Mouse (Mus musculus): ENCODE measurements around the gene Tprkb. TPM values are rescaled to one million over a fixed set of nuclear protein-coding genes. Genes with fewer than 3 reads are reported as not detected.
A peak's percentile ranks its signal among the peaks of the same experiment; 100 is the strongest.
"Not testable (repeated sequence)": the region's sequence is repeated elsewhere in the genome, so short reads cannot be mapped to it uniquely, and the experiment has no call there.

The Tprkb gene
- polyA plus RNA-seq, 1 experiment from 2014 or later = 41.2 TPM

- H3K9me3 ChIP-seq = 0 out of 2 replicates have a peak, but pooled peaks cover 13% of the 10 kb centered on the region
- not testable (repeated sequence) for H3K9ac ChIP-seq; H3K4me3 ChIP-seq; H3K27ac ChIP-seq; H3K4me2 ChIP-seq (replicated peaks); ATAC-seq (ENCODE audit: low FRiP score, low read depth); H3K4me1 ChIP-seq; H3K36me3 ChIP-seq; H3K27me3 ChIP-seq (replicated peaks)
- 76% methylated on average over 25 of the region's 25 CpGs for WGBS
Measured at GRCm38 (mm10) chr6:85895061-85895648, 16.5 kb upstream of the Tprkb start.

- not testable (repeated sequence) for H3K4me2 ChIP-seq (replicated peaks); H3K27ac ChIP-seq; H3K36me3 ChIP-seq; H3K4me3 ChIP-seq; H3K9ac ChIP-seq; ATAC-seq (ENCODE audit: low FRiP score, low read depth); H3K9me3 ChIP-seq; H3K27me3 ChIP-seq (replicated peaks); H3K4me1 ChIP-seq
- WGBS = 82% methylated on average over 7 of the region's 8 CpGs
Measured at GRCm38 (mm10) chr6:85898596-85899475, 12.8 kb upstream of the Tprkb start.

- ATAC-seq (ENCODE audit: low FRiP score, low read depth) = no peak
- no peak overlapping the region for H3K27ac ChIP-seq
- no peak overlapping the region for H3K4me2 ChIP-seq (replicated peaks)
- H3K27me3 ChIP-seq (replicated peaks) = no peaks in the 10 kb centered on the region
- H3K9ac ChIP-seq = no peak overlapping the region
- H3K4me3 ChIP-seq = no peak overlapping the region
- no peaks in the 10 kb centered on the region for H3K36me3 ChIP-seq
- 98% methylated on average over 2 of the region's 2 CpGs for WGBS
- no peaks in the 10 kb centered on the region for H3K9me3 ChIP-seq
- no peaks in the 10 kb centered on the region for H3K4me1 ChIP-seq
Measured at GRCm38 (mm10) chr6:85902303-85902702, 9.4 kb upstream of the Tprkb start.

- not testable (repeated sequence) for H3K27me3 ChIP-seq (replicated peaks); H3K9me3 ChIP-seq; H3K9ac ChIP-seq; H3K27ac ChIP-seq; H3K4me1 ChIP-seq; H3K36me3 ChIP-seq
- 14% methylated on average over 20 of the region's 20 CpGs for WGBS
- H3K4me3 ChIP-seq = peak within 1 kb of the TSS; percentile 27; the same call in 1 of the 2 replicates
- peak; percentile 29; the same call in 1 of the 2 replicates for ATAC-seq (ENCODE audit: low FRiP score, low read depth)
- H3K4me2 ChIP-seq (replicated peaks) = peak within 1 kb of the TSS; percentile 49
Measured at GRCm38 (mm10) chr6:85904642-85905061, 7.0 kb upstream of the Tprkb start, which contains the start of gene Nat8f4. Gene Nat8f4, minus strand, starts transcription at chr6:85904884.

- not testable (repeated sequence) for H3K9ac ChIP-seq; ATAC-seq (ENCODE audit: low FRiP score, low read depth); H3K4me1 ChIP-seq; H3K4me2 ChIP-seq (replicated peaks); H3K9me3 ChIP-seq; H3K36me3 ChIP-seq; H3K27ac ChIP-seq; H3K4me3 ChIP-seq; H3K27me3 ChIP-seq (replicated peaks)
- WGBS = 82% methylated on average over 2 of the region's 2 CpGs
Measured at GRCm38 (mm10) chr6:85906911-85907351, 4.7 kb upstream of the Tprkb start.

- Histone ChIP-seq H3K27ac (no peak overlapping the region), H3K27me3 (replicated peaks) (no peaks in the 10 kb centered on the region), H3K4me1 (no peaks in the 10 kb centered on the region), H3K36me3 (no peaks in the 10 kb centered on the region), H3K4me2 (replicated peaks) (no peak overlapping the region), H3K9me3 (no peaks in the 10 kb centered on the region), H3K4me3 (no peak overlapping the region), H3K9ac (no peak overlapping the region)
- WGBS = 74% methylated on average over 3 of the region's 3 CpGs
- no peak for ATAC-seq (ENCODE audit: low FRiP score, low read depth)
Measured at GRCm38 (mm10) chr6:85908341-85908740, 3.3 kb upstream of the Tprkb start.

- Histone ChIP-seq H3K27ac (no peak overlapping the region), H3K36me3 (no peaks in the 10 kb centered on the region), H3K4me2 (replicated peaks) (no peak overlapping the region), H3K4me1 (peaks cover 3% of the 10 kb centered on the region), H3K4me3 (no peak overlapping the region), H3K9me3 (no peaks in the 10 kb centered on the region), H3K27me3 (replicated peaks) (no peaks in the 10 kb centered on the region), H3K9ac (no peak overlapping the region)
- no peak for ATAC-seq (ENCODE audit: low FRiP score, low read depth)
- 95% methylated on average over 1 of the region's 1 CpGs for WGBS
Measured at GRCm38 (mm10) chr6:85909704-85910103, 2.0 kb upstream of the Tprkb start.

GRCm38 (mm10) chr6:85915141-85915538, 3.5 kb downstream of the Tprkb start:
- no peaks in the 10 kb centered on the region for H3K9me3 ChIP-seq
- H3K4me2 ChIP-seq (replicated peaks) = peak overlapping the region; percentile 83
- H3K36me3 ChIP-seq = no peaks in the 10 kb centered on the region
- WGBS = 6% methylated on average over 11 of the region's 11 CpGs
- H3K27me3 ChIP-seq (replicated peaks) = no peaks in the 10 kb centered on the region
- peaks cover 12% of the 10 kb centered on the region for H3K4me1 ChIP-seq
- peak overlapping the region; percentile 70 for H3K9ac ChIP-seq
- peak overlapping the region; percentile 48 for H3K4me3 ChIP-seq
- ATAC-seq (ENCODE audit: low FRiP score, low read depth) = peak; percentile 34; the same call in 1 of the 2 replicates
- no peak overlapping the region for H3K27ac ChIP-seq

GRCm38 (mm10) chr6:85915539-85916513, 4.2 kb downstream of the Tprkb start, which contains the start of gene Nat8f1:
Gene Nat8f1, minus strand, starts transcription at chr6:85915687.
- Histone ChIP-seq H3K4me1 (peaks cover 12% of the 10 kb centered on the region), H3K4me2 (replicated peaks) (peak within 1 kb of the TSS; percentile 83), H3K27ac (peak within 1 kb of the TSS; percentile 29; the same call in 1 of the 2 replicates), H3K9ac (peak within 1 kb of the TSS; percentile 70), H3K4me3 (peak within 1 kb of the TSS; percentile 48)
- not testable (repeated sequence) for H3K9me3 ChIP-seq; H3K36me3 ChIP-seq; H3K27me3 ChIP-seq (replicated peaks)
- ATAC-seq (ENCODE audit: low FRiP score, low read depth) = peak; percentile 95
- under 1% methylated on average over 61 of the region's 61 CpGs for WGBS

GRCm38 (mm10) chr6:85916596-85916995, 4.9 kb downstream of the Tprkb start:
- Histone ChIP-seq H3K4me3 (peak overlapping the region; percentile 48), H3K4me1 (peaks cover 12% of the 10 kb centered on the region), H3K27ac (peak overlapping the region; percentile 29; the same call in 1 of the 2 replicates), H3K36me3 (no peaks in the 10 kb centered on the region), H3K4me2 (replicated peaks) (peak overlapping the region; percentile 83), H3K9ac (peak overlapping the region; percentile 70; the same call in 1 of the 2 replicates), H3K9me3 (no peaks in the 10 kb centered on the region), H3K27me3 (replicated peaks) (no peaks in the 10 kb centered on the region)
- ATAC-seq (ENCODE audit: low FRiP score, low read depth) = no peak
- WGBS = 84% methylated on average over 6 of the region's 6 CpGs

- H3K4me2 ChIP-seq (replicated peaks); ATAC-seq (ENCODE audit: low FRiP score, low read depth); H3K9me3 ChIP-seq; H3K9ac ChIP-seq; H3K27me3 ChIP-seq (replicated peaks); H3K36me3 ChIP-seq; H3K27ac ChIP-seq; H3K4me3 ChIP-seq: not testable (repeated sequence)
- peaks cover 12% of the 10 kb centered on the region for H3K4me1 ChIP-seq
- 96% methylated on average over 3 of the region's 3 CpGs for WGBS
Measured at GRCm38 (mm10) chr6:85918341-85918740, 6.7 kb downstream of the Tprkb start.

Measured in neural tube, embryonic 12.5 days (tissue).